ENCODE assay signal across 8 mouse cellular contexts in genomic region chr19:43753226-43753835, GRCm38 (mm10). TPM values are rescaled to one million over a fixed set of nuclear protein-coding genes. Genes with fewer than 3 reads are reported as not detected.
DNase-seq lines count a peak whose midpoint lies in the region; ATAC-seq and TF ChIP-seq lines count a peak whose summit lies in the region.

No protein-coding gene starts in this region.

- in situ Hi-C loops in CH12.LX (cut with MboI; ENCODE audit: low pct_ligation_motif_present, low pct_unique_long_range_greater_than_20kb, low sequenced_read_pairs) = loop anchor here (5.0 to 25.0 kb wide), 5 partner anchors 76 to 241 kb away; partner anchors contain the start of gene Got1

- 2% methylated on average over 23 of the region's 24 CpGs for WGBS in heart, embryonic 15.5 days
- WGBS in liver, embryonic 12.5 days (ENCODE audit: insufficient replicate concordance) = 2% methylated on average over 24 of the region's 24 CpGs
- WGBS in stomach, embryonic 16.5 days = under 1% methylated on average over 24 of the region's 24 CpGs

- H3K27ac ChIP-seq in CH12.LX (ENCODE audit: insufficient read depth, low read depth) = peak overlapping the region; percentile 80
- peak overlapping the region; percentile 79 for H3K27ac ChIP-seq in brown adipose tissue, adult 24 weeks (replicated peaks; ENCODE audit: low read depth, low read length)
- peak overlapping the region; percentile 99 for H3K27ac ChIP-seq in heart, embryonic 15.5 days
- peak overlapping the region; percentile 93 for H3K27ac ChIP-seq in liver, embryonic 12.5 days
- peak overlapping the region; percentile 99 for H3K27ac ChIP-seq in stomach, embryonic 16.5 days (ENCODE audit: low read length)

- peak; percentile 80 for DNase-seq in CH12.LX (ENCODE audit: extremely low read depth)
- DNase-seq in fibroblast of lung, adult 2 months (ENCODE audit: low read depth) = peak; percentile 65
- peak; percentile 93 for DNase-seq in kidney, postnatal 14 days
- peak; percentile 94 for DNase-seq in naive thymus-derived CD4-positive, alpha-beta T cell, adult 2 months (ENCODE audit: low read depth)

- peak overlapping the region; percentile 66 to 97 (median 76) for H3K4me3 ChIP-seq in CH12.LX (replicated peaks in 1 of 3; ENCODE audit: low read depth in 2 of 3, low read length in 2 of 3, poor library complexity in 1 of 3)
- peak overlapping the region; percentile 99 for H3K4me3 ChIP-seq in brown adipose tissue, adult 24 weeks (ENCODE audit: insufficient read depth, low read depth, low read length)
- H3K4me3 ChIP-seq in heart, embryonic 15.5 days = peak overlapping the region; percentile 77
- H3K4me3 ChIP-seq in liver, embryonic 12.5 days = peak overlapping the region; percentile 71
- peak overlapping the region; percentile 77 for H3K4me3 ChIP-seq in stomach, embryonic 16.5 days (replicated peaks; ENCODE audit: low read length)

- peaks cover 7 to 44% of the 10 kb centered on the region in 2 experiments for H3K4me1 ChIP-seq in CH12.LX (ENCODE audit: control insufficient read depth in 1 of 2, insufficient read depth in 2 of 2)
- H3K4me1 ChIP-seq in brown adipose tissue, adult 24 weeks (ENCODE audit: control insufficient read depth, insufficient read depth, insufficient read length, low read length) = no peaks in the 10 kb centered on the region
- peaks cover 9% of the 10 kb centered on the region for H3K4me1 ChIP-seq in heart, embryonic 15.5 days (replicated peaks)
- H3K4me1 ChIP-seq in liver, embryonic 12.5 days = peaks cover 22% of the 10 kb centered on the region
- H3K4me1 ChIP-seq in stomach, embryonic 16.5 days (ENCODE audit: control insufficient read depth, insufficient read depth, low read length) = no peaks in the 10 kb centered on the region

- no peak for TF ChIP-seq EP300 in CH12.LX (IDR thresholded peaks at IDR 0.05; ENCODE audit: low read length)

- peak; percentile 85 for ATAC-seq in heart, embryonic 15.5 days (replicated peaks; ENCODE audit: insufficient number of reproducible peaks, insufficient read depth, low FRiP score, low read depth)
- ATAC-seq in liver, embryonic 12.5 days = peak; percentile 91
- ATAC-seq in stomach, embryonic 16.5 days (ENCODE audit: insufficient read depth, low FRiP score) = peak; percentile 86

- peak overlapping the region; percentile 74 for H3K9ac ChIP-seq in CH12.LX (ENCODE audit: insufficient read depth, low read depth)
- peak overlapping the region; percentile 82 for H3K9ac ChIP-seq in heart, embryonic 15.5 days
- H3K9ac ChIP-seq in liver, embryonic 12.5 days = peak overlapping the region; percentile 86
- H3K9ac ChIP-seq in stomach, embryonic 16.5 days (ENCODE audit: low read length) = peak overlapping the region; percentile 89

- no peaks in the 10 kb centered on the region for H3K9me3 ChIP-seq in CH12.LX (replicated peaks; ENCODE audit: low read length)
- H3K9me3 ChIP-seq in heart, embryonic 15.5 days (replicated peaks) = no peaks in the 10 kb centered on the region
- H3K9me3 ChIP-seq in liver, embryonic 12.5 days (replicated peaks) = no peaks in the 10 kb centered on the region
- H3K9me3 ChIP-seq in stomach, embryonic 16.5 days (replicated peaks; ENCODE audit: control insufficient read depth, low read length) = no peaks in the 10 kb centered on the region

- dilution Hi-C loops in CH12.LX (cut with MboI; ENCODE audit: extremely low pct_ligation_motif_present, extremely low pct_unique_long_range_greater_than_20kb, low sequenced_read_pairs) = no loop called here

- TF ChIP-seq RAD21 in CH12.LX (IDR thresholded peaks at IDR 0.05; ENCODE audit: low read depth, low read length) = peak; percentile 67

- peaks cover 7 to 31% of the 10 kb centered on the region in 2 experiments for H3K36me3 ChIP-seq in CH12.LX (replicated peaks in 1 of 2; ENCODE audit: control insufficient read depth in 1 of 2, insufficient read depth in 1 of 2, low read length in 1 of 2)
- H3K36me3 ChIP-seq in heart, embryonic 15.5 days = peaks cover 20% of the 10 kb centered on the region
- H3K36me3 ChIP-seq in liver, embryonic 12.5 days = peaks cover 28% of the 10 kb centered on the region
- H3K36me3 ChIP-seq in stomach, embryonic 16.5 days (ENCODE audit: control insufficient read depth, insufficient read depth, low read length) = no peaks in the 10 kb centered on the region

- peak in 1 of 2 experiments; percentile 87; a peak in 2 of 4 replicates for TF ChIP-seq CTCF in CH12.LX (conservative IDR thresholded peaks at IDR 0.05 in 1 of 2, IDR thresholded peaks at IDR 0.05 in 1 of 2; ENCODE audit: low read depth in 2 of 2, low read length in 2 of 2)

- H3K4me2 ChIP-seq in CH12.LX (ENCODE audit: insufficient read depth, low read depth, poor library complexity, severe bottlenecking) = peak overlapping the region; percentile 84
- peak overlapping the region; percentile 66 for H3K4me2 ChIP-seq in heart, embryonic 15.5 days
- peak overlapping the region; percentile 76 for H3K4me2 ChIP-seq in liver, embryonic 12.5 days
- peak overlapping the region; percentile 49 for H3K4me2 ChIP-seq in stomach, embryonic 16.5 days (ENCODE audit: low read depth, low read length)

- H3K27me3 ChIP-seq in CH12.LX (replicated peaks) = no peaks in the 10 kb centered on the region
- no peaks in the 10 kb centered on the region for H3K27me3 ChIP-seq in heart, embryonic 15.5 days
- no peaks in the 10 kb centered on the region for H3K27me3 ChIP-seq in liver, embryonic 12.5 days (replicated peaks)
- no peaks in the 10 kb centered on the region for H3K27me3 ChIP-seq in stomach, embryonic 16.5 days (ENCODE audit: control insufficient read depth, insufficient read depth, low read length)

- peaks cover 3% of the 10 kb centered on the region; the same call in 1 of the 2 replicates for H3K79me2 ChIP-seq in CH12.LX (replicated peaks; ENCODE audit: control insufficient read depth, extremely low read depth, insufficient read depth, poor library complexity, severe bottlenecking)

- TF ChIP-seq POLR2A in CH12.LX (IDR thresholded peaks at IDR 0.05; ENCODE audit: low read depth, low read length) = no peak

TF ChIP-seq in CH12.LX, 34 proteins besides CTCF, POLR2A, EP300 and RAD21:
- TF ChIP-seq USF2 (conservative IDR thresholded peaks at IDR 0.05; ENCODE audit: low read depth, low read length) (no peak), UBTF (IDR thresholded peaks at IDR 0.05; ENCODE audit: low read depth, low read length) (no peak), SMC3 (IDR thresholded peaks at IDR 0.05; ENCODE audit: low read depth, low read length) (peak; percentile 76), TCF12 (IDR thresholded peaks at IDR 0.05; ENCODE audit: low read depth, low read length) (no peak), IRF4 (IDR thresholded peaks at IDR 0.05; ENCODE audit: low read depth, low read length) (no peak), GABPA (IDR thresholded peaks at IDR 0.05; ENCODE audit: insufficient replicate concordance, low read depth, low read length) (no peak)

RNA-seq across cellular contexts. Expression of gene Cox15, which starts 0.5 kb away (rescaled TPM):
- total RNA-seq in CH12.LX (2012; rRNA removed) (17.4 and 19.3 TPM in 2 replicates), CH12.LX (2014; rRNA removed) (18.1 and 20.2 TPM in 2 replicates)
- 24.6 and 26.9 TPM in 2 replicates for polyA plus RNA-seq in CH12.LX (2012; ENCODE audit: insufficient read length, low read depth)
- polyA plus RNA-seq in brown adipose tissue, adult 24 weeks (2012; ENCODE audit: insufficient read depth, insufficient read length, missing spikeins) = 29.4 and 34.1 TPM in 2 replicates
- 11.5 and 14.6 TPM in 2 replicates for polyA plus RNA-seq in heart, embryonic 15.5 days (2015; fragmentation: Nextera tagmentation; extraction: Ambion mirVana)
- polyA plus RNA-seq in liver, embryonic 12.5 days (2016; fragmentation: Nextera tagmentation; extraction: Ambion mirVana) = 9.7 and 10.4 TPM in 2 replicates
- 10.0 and 10.8 TPM in 2 replicates for polyA plus RNA-seq in stomach, embryonic 16.5 days (2015; fragmentation: Nextera tagmentation; extraction: Ambion mirVana)

RNA-seq across cellular contexts. Expression of gene Cutc, which starts 0.5 kb away (rescaled TPM):
- total RNA-seq in CH12.LX (2012; rRNA removed) (10.0 and 10.1 TPM in 2 replicates), CH12.LX (2014; rRNA removed) (18.2 and 18.5 TPM in 2 replicates)
- 22.7 and 29.4 TPM in 2 replicates for polyA plus RNA-seq in CH12.LX (2012; ENCODE audit: insufficient read length, low read depth)
- 19.4 and 22.1 TPM in 2 replicates for polyA plus RNA-seq in brown adipose tissue, adult 24 weeks (2012; ENCODE audit: insufficient read depth, insufficient read length, missing spikeins)
- polyA plus RNA-seq in heart, embryonic 15.5 days (2015; fragmentation: Nextera tagmentation; extraction: Ambion mirVana) = 9.1 and 10.2 TPM in 2 replicates
- 14.5 and 16.5 TPM in 2 replicates for polyA plus RNA-seq in liver, embryonic 12.5 days (2016; fragmentation: Nextera tagmentation; extraction: Ambion mirVana)
- polyA plus RNA-seq in stomach, embryonic 16.5 days (2015; fragmentation: Nextera tagmentation; extraction: Ambion mirVana) = 16.3 and 18.3 TPM in 2 replicates

RNA-seq across cellular contexts. Expression of gene Abcc2, which starts 28.7 kb away (rescaled TPM):
- total RNA-seq in CH12.LX (2012; rRNA removed) (0.08 TPM in 2 replicates), CH12.LX (2014; rRNA removed) (0.09 and 0.18 TPM in 2 replicates)
- 0.39 and 0.41 TPM in 2 replicates for polyA plus RNA-seq in CH12.LX (2012; ENCODE audit: insufficient read length, low read depth)
- polyA plus RNA-seq in brown adipose tissue, adult 24 weeks (2012; ENCODE audit: insufficient read depth, insufficient read length, missing spikeins) = 1.1 TPM in 1 of 2 replicates, not detected in the other
- 0.09 and 0.23 TPM in 2 replicates for polyA plus RNA-seq in heart, embryonic 15.5 days (2015; fragmentation: Nextera tagmentation; extraction: Ambion mirVana)
- 8.2 and 8.8 TPM in 2 replicates for polyA plus RNA-seq in liver, embryonic 12.5 days (2016; fragmentation: Nextera tagmentation; extraction: Ambion mirVana)
- polyA plus RNA-seq in stomach, embryonic 16.5 days (2015; fragmentation: Nextera tagmentation; extraction: Ambion mirVana) = 1.7 and 2.2 TPM in 2 replicates

Comparison
In these comparisons a context has a peak if more than half of its experiments do, and no peak if none do; other contexts are left out.
1. Peak in every context shown above with its lines: DNase-seq, ATAC-seq, H3K4me3 ChIP-seq and H3K27ac ChIP-seq.